Mouse (Mus musculus) lung, postnatal 4 days (tissue): ENCODE data around the gene Clnk.
"Not testable (repeated sequence)": the region's sequence is repeated elsewhere in the genome, so short reads cannot be mapped to it uniquely, and the experiment has no call there.

Source experiments
- DNase-seq, 2 experiments: peaks; one replicate each; pipeline ENCODE4 v3.0.0; 2021

Gene Clnk

GRCm38 (mm10) chr5:38876622-38877021 lies at the start of gene Clnk:
Gene Clnk (minus strand): TSS chr5:38876812.
- no peak for DNase-seq

- no peak for DNase-seq
Observed at GRCm38 (mm10) chr5:38905271-38905670, 28.7 kb upstream of the Clnk start.

GRCm38 (mm10) chr5:38904528-38905044 lies 28.0 kb upstream of the Clnk start:
- DNase-seq, result no peak

GRCm38 (mm10) chr5:38902889-38903288 lies 26.3 kb upstream of the Clnk start:
- DNase-seq, result no peak

- peak; percentile 17 to 58 for DNase-seq
Observed at GRCm38 (mm10) chr5:38899051-38899450, 22.4 kb upstream of the Clnk start.

GRCm38 (mm10) chr5:38888646-38889045 lies 12.0 kb upstream of the Clnk start:
- DNase-seq, result no peak

GRCm38 (mm10) chr5:38886623-38887275 lies 10.1 kb upstream of the Clnk start:
- no peak for DNase-seq

GRCm38 (mm10) chr5:38882635-38883034 lies 6.0 kb upstream of the Clnk start:
- not testable (repeated sequence) for DNase-seq

GRCm38 (mm10) chr5:38881728-38882620 lies 5.4 kb upstream of the Clnk start:
- DNase-seq, result peak in 1 of 2 experiments; percentile 47

- no peak for DNase-seq
Observed at GRCm38 (mm10) chr5:38881416-38881727, 4.8 kb upstream of the Clnk start.

- DNase-seq, result peak in 1 of 2 experiments; percentile 44
Observed at GRCm38 (mm10) chr5:38879989-38880706, 3.5 kb upstream of the Clnk start.

GRCm38 (mm10) chr5:38875403-38875802 lies 1.2 kb downstream of the Clnk start:
- no peak for DNase-seq

- no peak for DNase-seq
Observed at GRCm38 (mm10) chr5:38874931-38875330, 1.7 kb downstream of the Clnk start.

- DNase-seq, result no peak
Observed at GRCm38 (mm10) chr5:38872906-38873305, 3.7 kb downstream of the Clnk start.

- DNase-seq, result no peak
Observed at GRCm38 (mm10) chr5:38871591-38871990, 5.0 kb downstream of the Clnk start.

GRCm38 (mm10) chr5:38870485-38870884 lies 6.1 kb downstream of the Clnk start:
- DNase-seq, result no peak

GRCm38 (mm10) chr5:38869976-38870375 lies 6.6 kb downstream of the Clnk start:
- no peak for DNase-seq

GRCm38 (mm10) chr5:38864624-38865023 lies 12.0 kb downstream of the Clnk start:
- DNase-seq, result no peak

GRCm38 (mm10) chr5:38863029-38863428 lies 13.6 kb downstream of the Clnk start:
- no peak for DNase-seq

GRCm38 (mm10) chr5:38862288-38862985 lies 14.2 kb downstream of the Clnk start:
- DNase-seq, result no peak

GRCm38 (mm10) chr5:38858015-38858721 lies 18.4 kb downstream of the Clnk start:
- DNase-seq, result no peak

- DNase-seq, result no peak
Observed at GRCm38 (mm10) chr5:38857591-38857990, 19.0 kb downstream of the Clnk start.
